Mouse (Mus musculus) urinary bladder, postnatal 36 days (tissue): ENCODE results near the gene Tbcc.
"Not testable (repeated sequence)": the region's sequence is repeated elsewhere in the genome, so short reads cannot be mapped to it uniquely, and the experiment has no call there.

Experiments used
- DNase-seq, 2 experiments: peaks; one replicate each; pipeline ENCODE4 v3.0.0; 2022; ENCODE audit warnings: low spot score in 2 of 2, mixed read lengths in 1 of 2

The Tbcc gene

GRCm38 (mm10) chr17:46890116-46890815, at the start of gene Tbcc:
Gene Tbcc (plus strand): TSS chr17:46890684.
- peak; percentile 93 to 97 for DNase-seq

GRCm38 (mm10) chr17:46843022-46843421, 47.5 kb upstream of the Tbcc start:
- DNase-seq = no peak

- no peak for DNase-seq
Measured at GRCm38 (mm10) chr17:46843716-46844115, 46.8 kb upstream of the Tbcc start.

DNA sequence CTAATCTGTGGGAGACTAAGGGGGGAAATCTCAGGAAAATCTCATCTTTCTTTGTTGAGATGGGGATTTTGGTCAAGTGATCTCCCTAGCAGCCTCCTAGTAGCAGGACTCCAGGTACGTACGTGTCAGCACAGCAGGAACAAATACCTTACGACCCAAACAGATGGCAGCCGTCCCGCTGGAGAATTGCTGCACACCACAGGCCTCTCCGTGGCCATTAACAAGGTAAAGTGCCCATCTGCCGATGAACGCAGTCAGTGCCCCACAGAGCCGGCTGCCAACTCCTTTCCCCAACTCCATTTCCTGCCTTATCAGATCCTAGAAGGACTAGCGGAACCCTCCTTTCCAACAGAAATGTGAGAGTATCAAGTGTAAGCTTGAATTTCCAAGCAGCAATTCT, 45.7 kb upstream of the Tbcc start:
- DNase-seq = no peak

GRCm38 (mm10) chr17:46845262-46845661, 45.2 kb upstream of the Tbcc start:
- no peak for DNase-seq

DNA sequence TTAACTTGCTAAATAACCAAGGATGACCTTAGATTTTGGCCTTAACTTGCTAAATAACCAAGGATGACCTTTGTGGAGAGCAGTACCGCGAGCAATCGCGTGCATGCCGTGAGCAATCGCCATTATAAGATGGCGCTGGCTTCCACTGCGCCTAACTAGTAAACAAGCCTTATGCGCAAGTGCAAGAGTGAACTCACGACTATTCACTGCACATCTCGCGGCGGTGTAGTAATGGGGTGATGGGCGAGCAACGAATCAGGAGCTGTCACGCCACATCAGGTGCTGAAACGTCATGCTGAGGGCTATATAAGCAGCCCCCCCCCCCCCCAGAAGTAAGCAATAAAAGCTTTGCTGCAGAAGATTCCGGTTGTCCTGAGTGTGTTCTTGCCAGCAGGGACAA, 43.9 kb upstream of the Tbcc start:
- DNase-seq = not testable (repeated sequence)

DNA sequence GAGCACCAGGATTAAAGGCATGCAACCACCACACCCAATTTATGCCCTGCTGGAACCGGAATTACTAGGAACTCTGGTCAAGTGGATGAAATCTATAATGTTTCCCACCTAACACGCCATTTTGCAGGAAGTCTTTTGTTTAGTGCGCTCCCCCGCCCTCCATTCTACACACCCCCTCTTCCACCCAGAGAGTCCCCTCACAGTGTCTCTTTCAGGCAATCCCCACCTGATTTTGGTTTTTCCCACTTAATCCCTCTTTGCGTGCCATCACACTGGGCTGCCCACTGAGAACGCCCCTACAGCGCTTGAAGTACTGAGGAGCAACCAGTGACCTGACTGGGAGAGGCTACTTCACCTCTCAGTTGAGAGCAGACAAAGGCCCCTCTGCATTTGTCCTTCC, 43.3 kb upstream of the Tbcc start:
- DNase-seq = no peak

DNA sequence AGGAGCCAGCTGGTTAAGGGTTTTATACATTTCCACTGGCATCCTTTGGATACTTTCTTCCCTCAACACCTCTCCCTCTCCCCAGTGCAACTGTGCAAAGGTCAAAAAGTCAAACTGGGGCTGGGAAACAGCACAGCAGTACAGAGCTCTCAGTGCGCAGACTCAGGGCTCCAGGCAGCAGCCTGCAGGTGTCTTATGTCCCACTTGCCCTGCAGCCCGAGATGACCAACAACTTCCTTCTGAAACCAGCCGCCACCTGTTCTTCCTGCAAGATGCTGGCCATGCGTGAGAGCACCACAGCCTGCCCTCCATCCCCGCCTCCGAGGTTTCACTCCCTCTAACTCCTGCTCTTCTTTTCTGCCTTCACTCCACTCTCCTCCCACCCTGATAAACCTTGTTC, 37.8 kb upstream of the Tbcc start:
- peak in 1 of 2 experiments; percentile 20 for DNase-seq

- peak; percentile 29 to 53 for DNase-seq
Measured at GRCm38 (mm10) chr17:46853281-46853680, 37.2 kb upstream of the Tbcc start.

DNA sequence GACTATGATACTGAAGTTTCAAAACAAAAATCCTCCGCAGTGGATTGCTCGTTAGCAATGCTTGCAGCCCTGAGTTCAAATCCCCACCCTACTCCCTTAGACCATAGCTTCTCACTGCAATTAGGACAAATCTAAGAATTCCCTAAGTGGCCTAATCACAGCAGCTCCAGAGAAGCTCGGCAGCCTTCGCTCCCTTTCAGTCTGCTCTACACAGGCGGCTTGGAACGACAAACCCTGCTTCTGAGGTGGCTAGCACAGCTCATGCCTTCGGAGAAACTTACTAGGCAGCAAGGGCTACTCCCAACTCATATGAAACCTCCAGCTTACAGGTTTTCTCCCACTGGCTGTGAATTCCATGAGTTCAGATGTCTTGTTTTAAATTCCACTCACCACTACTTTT, 36.4 kb upstream of the Tbcc start:
- no peak for DNase-seq

GRCm38 (mm10) chr17:46854640-46855110, 35.8 kb upstream of the Tbcc start:
- peak; percentile 15 to 34 for DNase-seq

DNA sequence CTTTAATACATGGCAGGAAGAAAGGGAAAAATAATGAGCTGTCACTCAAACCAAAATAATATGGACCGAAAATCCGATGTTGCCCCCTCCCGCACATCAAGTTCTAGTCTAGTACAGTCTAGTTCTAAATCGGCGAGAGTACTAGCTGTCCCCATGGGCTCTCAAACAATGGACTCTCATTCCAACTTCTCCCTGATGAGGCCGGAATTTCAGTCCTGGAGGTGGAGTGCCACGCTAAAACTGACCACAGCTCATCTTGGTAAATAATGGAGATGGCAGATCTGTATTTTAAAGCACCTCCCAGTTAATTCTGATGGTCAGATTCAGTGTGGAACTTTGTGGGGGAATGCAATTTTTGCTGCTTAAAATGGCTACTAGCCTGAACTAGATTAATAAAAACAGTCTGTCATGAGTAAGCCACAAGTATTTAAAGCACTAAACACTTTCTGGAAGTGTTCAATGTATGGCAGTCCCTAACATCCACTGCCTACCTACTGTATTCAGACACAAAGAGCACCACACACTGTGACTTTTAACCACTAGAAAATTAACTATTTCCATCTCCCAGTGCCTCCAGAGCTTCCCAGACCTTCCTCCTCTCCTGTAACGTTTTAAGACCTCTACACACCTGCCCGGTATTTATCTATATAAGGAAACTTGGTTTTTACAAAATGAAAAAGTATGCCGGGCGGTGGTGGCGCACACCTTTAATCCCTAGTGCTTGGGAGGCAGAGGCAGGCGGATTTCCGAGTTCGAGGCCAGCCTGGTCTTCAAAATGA, 35.0 kb upstream of the Tbcc start:
- DNase-seq = peak in 1 of 2 experiments; percentile 12

DNA sequence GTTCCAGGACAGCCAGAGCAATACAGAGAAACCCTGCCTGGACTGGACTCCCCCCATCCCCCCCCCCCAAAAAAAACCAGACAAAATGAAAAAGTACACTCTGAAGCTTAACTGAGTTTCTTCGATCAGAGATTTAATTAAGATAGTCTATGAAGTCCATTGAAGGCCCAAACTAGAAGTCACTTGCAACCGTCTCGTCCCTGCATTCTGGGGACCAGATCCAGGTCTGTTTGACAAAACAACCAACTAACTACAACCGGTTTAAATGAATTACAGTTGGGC, 34.4 kb upstream of the Tbcc start:
- no peak for DNase-seq

DNA sequence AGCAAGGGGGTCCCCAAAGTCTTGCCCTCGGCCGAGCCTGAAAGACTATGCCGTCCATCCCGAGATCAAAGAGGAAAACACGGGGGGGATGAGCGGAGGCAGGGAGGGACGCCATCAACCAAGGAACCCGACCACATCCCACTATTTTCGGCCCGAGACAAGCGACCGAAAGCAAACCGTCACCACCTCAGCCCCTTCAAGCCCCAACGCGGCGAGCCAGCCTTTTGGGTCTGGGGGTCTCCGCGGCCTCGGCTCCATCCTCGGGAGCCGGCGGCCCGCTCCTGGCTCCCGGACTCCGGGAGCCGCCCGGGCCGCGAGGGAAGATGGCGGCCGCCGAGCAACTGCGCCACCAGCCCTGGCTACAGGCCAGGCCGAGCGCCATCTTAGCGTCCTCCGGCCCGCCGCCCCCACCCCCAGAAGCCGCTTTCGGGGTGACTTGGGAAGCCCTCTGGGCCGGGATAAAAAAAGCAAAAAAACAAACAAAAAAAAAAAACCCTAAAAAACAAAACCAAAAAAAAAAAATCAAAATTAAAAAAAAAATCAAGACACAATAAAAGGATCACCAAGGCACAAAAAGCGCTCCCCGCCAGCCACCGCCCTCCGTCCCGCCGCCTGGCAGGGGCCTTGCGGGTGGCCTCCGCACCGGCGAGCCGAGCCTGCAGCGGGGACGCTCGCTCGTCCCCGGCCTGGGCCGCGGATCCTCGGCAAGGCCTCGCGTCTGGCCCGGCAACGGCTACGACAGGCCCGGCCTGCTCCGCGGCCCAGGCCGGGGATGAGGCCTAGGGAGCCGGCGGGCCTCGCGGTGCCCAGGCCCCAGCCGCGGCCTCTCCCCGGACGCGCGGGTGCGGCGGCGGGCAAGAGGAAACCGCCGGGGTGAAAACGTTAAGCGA, 33.8 kb upstream of the Tbcc start:
- DNase-seq = peak; percentile 70 to 78

DNA sequence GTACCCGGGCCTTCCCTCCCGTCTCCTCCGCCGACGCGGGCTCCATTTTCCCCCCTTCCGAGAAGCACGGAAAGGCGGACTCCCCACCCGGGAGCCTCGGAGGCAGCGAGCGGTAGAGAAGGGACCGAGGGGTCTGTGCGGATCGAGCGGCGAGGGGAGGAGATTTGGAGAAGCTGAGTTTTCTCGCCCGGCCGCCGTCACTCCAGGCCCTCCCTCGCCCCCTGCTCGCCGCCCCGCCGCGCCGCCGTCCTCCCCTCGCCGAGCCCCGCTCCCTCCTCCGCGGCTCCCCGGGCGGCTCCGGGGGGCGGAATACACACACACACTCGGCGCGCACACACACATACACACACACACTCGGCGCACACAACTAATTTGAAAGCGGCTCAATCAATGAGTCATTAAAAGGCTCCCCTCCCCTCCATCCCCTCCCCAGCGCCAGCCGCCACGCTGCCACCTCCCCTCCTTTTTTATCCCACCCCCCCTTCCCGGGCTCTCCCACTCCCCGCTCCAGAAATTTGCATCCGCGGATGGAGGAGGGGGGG, 33.1 kb upstream of the Tbcc start:
- peak; percentile 68 to 78 for DNase-seq

GRCm38 (mm10) chr17:46857903-46858748, 32.4 kb upstream of the Tbcc start, which contains the start of gene Bicral:
Gene Bicral (minus strand): TSS chr17:46858482.
- peak; percentile 28 to 51 for DNase-seq

DNA sequence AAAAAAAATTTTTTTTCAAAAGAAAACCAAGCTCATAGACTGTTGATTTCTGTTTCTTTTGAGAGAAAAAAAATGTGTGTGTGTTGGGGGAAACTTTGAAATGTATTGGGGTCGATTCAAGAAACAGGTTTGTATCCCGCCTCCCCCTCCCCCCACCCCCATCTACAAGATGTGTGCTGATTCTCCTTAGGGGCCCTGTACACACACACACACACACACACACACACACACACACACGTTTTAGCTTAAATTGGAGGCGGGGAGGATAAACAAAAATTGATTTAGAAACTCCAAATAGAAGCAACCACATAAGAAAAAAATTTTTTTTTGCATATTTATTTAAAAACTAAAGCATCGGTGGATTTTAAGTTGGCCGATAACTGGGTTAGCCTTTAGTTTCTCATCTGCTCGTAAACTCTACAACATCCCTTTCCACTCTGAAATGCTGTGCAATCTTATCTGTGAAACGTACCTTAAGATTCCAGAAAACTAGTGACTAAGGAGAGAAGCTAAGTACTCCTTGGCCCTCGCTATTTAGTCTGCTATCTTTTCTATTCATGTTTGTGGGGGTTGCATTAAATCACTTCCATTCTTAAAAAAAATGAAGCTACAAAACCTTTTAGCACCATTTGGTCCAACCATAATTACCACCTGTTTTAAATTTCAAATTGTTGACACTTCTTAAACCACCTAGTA, 31.6 kb upstream of the Tbcc start:
- DNase-seq = no peak

DNA sequence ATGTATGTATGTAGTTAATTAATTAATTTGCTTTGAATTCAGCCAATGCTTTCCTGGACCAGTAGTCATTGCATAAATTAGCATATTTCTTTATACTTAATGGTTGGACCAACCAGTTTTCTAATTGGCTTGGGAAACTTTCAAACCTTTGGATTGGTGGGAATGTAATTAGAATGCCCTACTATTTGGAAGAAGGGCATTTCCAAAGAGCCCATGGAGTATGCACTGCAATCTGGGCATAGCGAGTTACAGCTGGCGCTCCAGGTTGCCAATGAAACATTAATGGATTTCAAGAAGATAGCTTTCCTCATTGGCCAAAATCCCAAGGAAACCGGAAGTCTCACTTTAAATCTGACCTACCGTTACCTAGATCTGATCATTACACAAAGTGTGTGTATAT, 30.4 kb upstream of the Tbcc start:
- DNase-seq = no peak

DNA sequence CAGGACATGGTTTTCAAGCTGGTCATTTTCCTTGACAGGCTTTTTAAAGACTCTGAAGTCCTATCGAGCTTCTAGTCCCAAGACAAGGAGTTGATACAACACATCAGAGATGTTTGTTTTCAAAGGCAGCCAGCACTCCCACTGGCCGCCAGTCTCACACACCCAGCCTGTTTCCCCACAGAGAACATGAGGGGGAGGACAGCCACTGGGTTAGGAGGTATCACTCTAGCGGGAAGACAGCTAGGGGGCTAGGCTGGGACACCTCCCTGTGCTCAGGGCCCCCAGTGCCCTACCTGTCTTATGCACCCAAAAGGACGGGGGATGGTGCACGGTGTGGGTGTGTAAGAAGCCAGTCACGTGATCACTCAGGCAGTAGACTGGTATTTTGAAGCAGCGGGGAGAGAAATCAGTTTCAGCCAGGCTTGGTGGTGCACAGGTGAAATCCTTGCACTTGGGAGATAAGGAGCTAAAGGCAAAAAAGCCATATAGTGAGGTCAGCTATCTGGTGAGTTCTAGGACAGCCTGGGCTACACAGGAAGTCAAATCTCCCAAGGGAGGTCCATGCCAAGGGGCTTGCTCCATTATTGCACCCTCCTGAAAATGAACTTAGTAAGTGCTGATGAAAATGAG, 25.8 kb upstream of the Tbcc start:
- DNase-seq = no peak

DNA sequence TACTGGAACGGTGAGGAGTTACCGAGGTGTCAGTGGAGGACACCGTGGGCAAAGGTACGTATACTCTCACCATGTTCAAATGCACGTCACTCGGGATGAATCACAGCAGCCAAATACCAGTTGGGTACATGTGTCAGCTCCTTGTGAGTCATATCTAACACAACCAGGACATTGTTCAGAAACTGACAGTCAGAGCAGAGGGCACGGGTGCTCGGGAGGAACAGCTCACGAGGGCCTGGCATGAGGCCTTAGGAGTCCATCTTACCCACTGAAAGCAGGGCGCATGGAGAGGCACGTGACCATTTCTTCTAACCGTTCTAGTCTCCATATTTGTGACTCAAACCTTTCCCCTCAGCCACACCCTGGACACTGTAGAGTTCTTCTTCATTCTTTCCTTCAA, 23.6 kb upstream of the Tbcc start:
- peak in 1 of 2 experiments; percentile 34 for DNase-seq
